Mouse (Mus musculus): ENCODE data around the gene Cyp2u1. TPM values are rescaled to one million over a fixed set of nuclear protein-coding genes. Genes with fewer than 3 reads are reported as not detected.

Cyp2u1 gene
- polyA plus RNA-seq, 1 experiment from 2014 or later: 8.5 TPM

Other genes starting within 250 kb of the Cyp2u1 start
- 18.7 and 21.2 TPM in 2 replicates for gene Lef1, start 192.8 kb downstream of the Cyp2u1 start, polyA plus RNA-seq (2016; fragmentation: Nextera tagmentation; extraction: Ambion mirVana)
- 142 and 151 TPM in 2 replicates for gene Hadh, start 31.1 kb downstream of the Cyp2u1 start, polyA plus RNA-seq (2016; fragmentation: Nextera tagmentation; extraction: Ambion mirVana)
- 0.71 and 0.87 TPM in 2 replicates for gene Sgms2, start 188.2 kb upstream of the Cyp2u1 start, polyA plus RNA-seq (2016; fragmentation: Nextera tagmentation; extraction: Ambion mirVana)

Data from heart, embryonic 12.5 days (tissue).